Mouse (Mus musculus) c-Kit-positive CD71-negative TER-119-negative erythroid progenitor cells, embryonic 14.5 days (primary cell): ENCODE measurements around the gene Gm28035.

Source experiments
- DNase-seq: peaks from one replicate; pipeline ENCODE4 v3.0.0-alpha.2; 2013; ENCODE audit warnings: low read depth

The Gm28035 gene

GRCm38 (mm10) chr2:30261921-30262839, 21.8 kb downstream of the Gm28035 start:
- DNase-seq = no peak

DNA sequence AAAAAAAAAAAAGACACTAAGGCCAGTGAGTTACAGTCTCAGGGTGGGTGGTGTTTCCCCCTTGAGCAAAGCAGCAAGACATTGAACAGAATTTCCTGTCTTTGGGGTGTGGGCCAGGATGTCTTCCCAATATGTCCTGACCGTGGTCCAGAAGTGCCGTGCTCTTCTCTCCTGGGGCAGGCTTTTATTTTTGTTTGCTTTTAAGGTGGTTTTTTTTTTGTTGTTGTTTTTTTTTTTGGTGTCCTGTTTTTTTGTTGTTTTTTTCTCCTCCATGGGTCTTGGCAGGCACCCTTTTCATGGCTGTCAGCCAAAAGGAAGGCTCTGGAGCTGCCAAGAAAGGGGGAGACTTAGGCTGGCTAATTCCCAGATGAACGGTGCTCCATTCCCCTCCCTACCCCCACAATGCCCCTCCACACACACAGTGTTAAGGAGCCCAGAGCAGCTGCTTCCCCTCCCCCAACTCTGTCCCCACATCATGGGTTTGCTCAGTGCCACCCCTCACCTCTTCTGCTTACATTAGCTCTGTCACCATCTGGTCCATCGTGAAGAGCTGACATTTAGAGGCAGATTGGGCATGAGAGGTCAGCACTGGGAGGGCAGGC, 22.6 kb downstream of the Gm28035 start:
- DNase-seq = no peak

- no peak for DNase-seq
These were observed 23.4 kb downstream of the Gm28035 start for GRCm38 (mm10) chr2:30263811-30264210.

DNA sequence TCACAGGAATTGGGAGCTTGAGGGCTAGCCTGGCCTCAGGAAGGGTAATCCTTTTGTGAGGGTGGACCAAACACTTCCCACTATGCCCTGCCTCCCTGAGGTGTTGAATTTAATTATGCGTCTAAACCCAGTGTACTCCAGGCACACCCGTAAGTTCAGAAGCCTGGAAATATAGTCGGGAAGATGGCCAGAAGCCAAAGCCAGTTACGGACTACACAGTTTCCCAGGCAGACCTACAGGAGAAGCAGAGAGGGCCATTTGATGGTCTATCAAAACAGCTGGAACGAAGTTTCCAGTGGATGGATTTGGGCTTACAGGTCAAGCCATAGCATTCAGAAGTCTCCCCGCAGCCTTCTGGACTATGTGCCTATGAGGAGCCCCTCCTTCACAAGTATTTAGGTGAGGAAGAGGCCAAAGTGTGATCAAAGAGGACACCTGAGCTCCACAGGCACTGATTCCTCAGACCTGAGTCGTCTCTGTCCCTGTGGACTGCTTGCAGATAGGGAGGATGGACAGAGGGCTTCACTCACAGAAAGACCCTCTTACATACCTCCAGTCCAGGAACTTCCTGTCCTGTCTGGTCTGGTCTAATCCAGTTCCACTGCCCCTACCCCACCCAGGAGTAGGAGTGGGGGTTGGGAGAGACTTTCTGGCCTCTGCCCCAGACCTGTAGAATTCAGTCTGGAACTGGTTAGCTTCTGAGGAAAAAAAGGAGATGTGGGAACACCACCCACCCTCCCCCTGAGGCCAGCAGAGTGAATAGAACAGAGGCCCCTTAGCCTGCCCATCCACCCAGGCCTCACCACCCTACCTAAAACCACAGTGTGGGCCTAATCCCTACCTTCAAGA, 24.5 kb downstream of the Gm28035 start:
- DNase-seq = no peak

- no peak for DNase-seq
These were observed 25.4 kb downstream of the Gm28035 start, which contains the start of gene Phyhd1 for GRCm38 (mm10) chr2:30265767-30266253. TSS of gene Phyhd1 (plus strand) at chr2:30266203.

GRCm38 (mm10) chr2:30266392-30266941, 26.1 kb downstream of the Gm28035 start:
- DNase-seq = no peak

DNA sequence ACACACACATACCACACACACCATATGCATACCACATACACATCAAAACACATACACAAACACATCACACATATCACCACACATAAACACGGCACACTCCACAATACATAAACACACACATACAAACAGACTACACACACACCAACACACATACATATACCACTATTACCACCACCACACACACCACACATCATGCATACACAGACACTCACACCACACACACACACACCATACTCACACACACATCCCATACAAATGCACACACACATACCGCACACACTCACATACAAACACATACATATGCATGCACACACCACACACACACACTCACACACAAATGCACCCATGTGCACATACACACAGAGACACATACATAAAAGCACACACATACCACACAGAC, 27.1 kb downstream of the Gm28035 start:
- DNase-seq = no peak

- no peak for DNase-seq
These were observed 28.0 kb downstream of the Gm28035 start for GRCm38 (mm10) chr2:30268371-30268770.

DNA sequence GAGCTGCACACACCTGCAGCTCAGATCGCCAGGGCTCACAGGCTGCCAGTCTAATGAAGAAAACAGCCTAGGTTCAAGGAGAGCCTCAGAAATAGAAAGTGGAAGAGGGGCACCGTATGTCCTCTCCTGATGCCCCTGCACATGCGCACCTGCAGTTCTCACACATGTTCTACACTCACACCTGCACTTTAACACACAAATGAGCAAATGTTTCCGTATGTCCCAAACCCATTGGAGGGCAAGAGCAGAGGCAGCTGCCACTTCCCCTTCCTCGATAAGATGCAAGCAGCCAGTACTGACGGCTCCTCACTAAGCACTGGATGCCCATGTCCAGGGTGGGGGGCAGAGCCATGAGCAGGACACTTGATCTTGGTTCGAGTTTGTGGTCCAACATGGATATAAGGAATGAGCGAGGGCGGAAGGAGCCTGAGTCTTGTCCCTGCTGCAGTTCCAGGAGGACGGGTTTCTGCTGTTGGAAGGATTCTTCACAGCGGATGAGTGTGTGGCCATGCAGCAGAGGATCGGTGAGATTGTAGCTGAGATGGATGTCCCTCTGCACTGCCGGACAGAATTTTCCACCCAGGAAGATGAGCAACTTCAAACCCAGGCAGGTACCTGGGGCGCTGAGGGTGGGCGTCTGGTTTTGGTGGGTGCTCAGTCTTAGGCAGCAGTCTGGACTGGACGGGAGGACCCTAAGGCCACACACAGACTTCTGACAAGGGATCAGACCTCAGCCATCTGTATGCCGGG, 29.0 kb downstream of the Gm28035 start:
- no peak for DNase-seq

- DNase-seq = peak; percentile 63
These were observed 29.8 kb downstream of the Gm28035 start for GRCm38 (mm10) chr2:30270134-30270533.

GRCm38 (mm10) chr2:30280743-30281142, 40.4 kb downstream of the Gm28035 start, which contains the start of gene Gm28038:
TSS of gene Gm28038 (plus strand) at chr2:30281043.
- DNase-seq = no peak

DNA sequence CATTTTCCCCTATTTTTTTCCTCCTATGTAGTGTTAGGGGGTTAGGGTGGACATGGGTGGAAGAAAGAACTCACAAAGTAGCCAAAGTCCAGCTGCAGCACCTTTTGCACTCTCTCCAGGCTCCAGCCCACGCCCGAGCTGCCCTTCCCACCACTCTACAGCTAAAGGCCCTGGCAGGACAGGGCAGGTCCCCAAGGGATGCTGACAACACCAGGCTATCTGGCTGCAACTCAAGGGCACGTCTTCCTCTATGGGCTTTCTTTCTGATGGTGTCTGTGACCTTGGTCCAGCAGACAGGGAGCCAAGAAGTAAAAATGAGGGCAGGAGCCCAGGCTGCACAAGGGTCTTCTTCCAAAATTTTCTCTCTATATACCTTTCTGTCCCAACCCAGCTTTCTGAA, 41.3 kb downstream of the Gm28035 start:
- DNase-seq = no peak

- DNase-seq = no peak
These were observed 42.8 kb downstream of the Gm28035 start for GRCm38 (mm10) chr2:30283193-30283592.

DNA sequence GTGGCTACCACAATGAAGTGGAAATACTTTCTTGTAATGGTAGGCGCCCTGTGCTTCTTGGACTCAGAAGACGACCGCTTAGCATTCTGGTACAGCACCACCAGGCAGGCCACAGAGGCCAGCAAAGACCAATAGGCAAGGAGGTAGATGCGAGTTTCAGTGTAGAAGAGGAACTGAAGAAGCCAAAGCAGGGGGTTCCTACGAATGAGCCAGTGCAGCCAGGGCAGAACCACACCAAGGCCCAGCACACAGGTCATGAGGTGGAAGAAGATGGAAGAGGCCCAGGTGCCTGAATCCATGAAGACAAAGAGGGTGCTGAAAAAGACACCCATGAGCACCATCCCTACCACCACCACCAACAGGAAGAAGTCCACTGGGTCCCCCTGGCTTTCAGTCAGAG, 44.6 kb downstream of the Gm28035 start:
- no peak for DNase-seq

DNA sequence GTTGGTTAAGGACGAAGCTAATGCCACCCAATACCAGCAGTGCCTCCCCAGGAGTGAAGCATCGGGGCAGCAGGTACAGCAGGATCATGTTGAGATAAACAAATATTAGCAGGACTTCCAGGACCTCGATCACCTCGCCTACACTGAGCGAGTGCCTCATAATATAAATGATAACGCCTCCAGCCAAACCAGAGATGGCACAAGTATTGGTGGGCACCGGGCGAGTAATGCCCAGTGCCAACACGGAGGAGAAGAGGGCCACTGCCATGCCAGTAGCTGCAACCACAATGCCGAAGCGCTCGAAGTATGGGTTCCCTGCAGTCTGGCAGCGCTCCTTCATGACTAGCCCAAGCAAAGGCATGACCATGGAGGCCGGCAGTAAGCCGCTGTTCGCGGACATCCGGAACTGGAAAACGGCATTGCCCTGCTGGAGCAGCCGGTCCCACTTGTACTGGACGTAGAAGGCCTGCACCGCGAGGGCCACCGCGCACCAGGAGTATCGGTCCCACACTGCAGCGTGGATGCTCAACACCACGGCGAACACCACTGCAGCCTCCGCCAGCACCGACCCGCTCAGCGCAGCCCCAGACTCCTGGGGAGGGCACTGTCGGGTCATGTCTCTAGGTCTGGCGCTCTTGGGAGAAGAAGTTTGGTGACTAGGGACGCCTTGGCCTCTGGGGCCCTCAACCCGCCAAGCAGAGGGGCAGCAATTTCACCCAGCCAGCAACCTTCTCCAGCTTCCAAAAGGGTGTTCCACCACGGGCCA, 45.2 kb downstream of the Gm28035 start:
- DNase-seq = no peak

GRCm38 (mm10) chr2:30286192-30287026, 46.0 kb downstream of the Gm28035 start, which contains the start of the genes Dolk and Nup188:
TSS of gene Dolk (minus strand) at chr2:30286334.
TSS of gene Nup188 (plus strand) at chr2:30286397.
- peak; percentile 94 for DNase-seq

DNA sequence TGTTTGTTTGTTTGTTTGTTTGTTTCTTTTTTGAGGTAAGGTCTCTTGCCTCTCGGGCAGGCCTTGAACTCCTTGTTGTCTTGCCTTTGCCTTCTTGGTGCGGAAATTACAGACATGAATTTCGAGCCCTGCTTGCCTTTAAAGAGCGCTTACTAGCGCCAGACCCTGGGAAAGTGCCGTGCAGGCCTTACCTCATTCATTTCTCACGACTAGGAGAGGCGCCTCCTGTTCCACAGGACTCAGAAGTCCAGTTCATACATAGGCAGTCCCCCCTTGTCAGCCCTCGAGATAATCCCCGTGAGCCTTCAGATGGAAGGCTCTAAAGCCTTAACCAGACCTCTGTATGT, 46.6 kb downstream of the Gm28035 start:
- DNase-seq = peak; percentile 22

- no peak for DNase-seq
These were observed 59.2 kb downstream of the Gm28035 start for GRCm38 (mm10) chr2:30299525-30299924.

- DNase-seq = no peak
These were observed 59.6 kb downstream of the Gm28035 start for GRCm38 (mm10) chr2:30299966-30300365.
